Mouse (Mus musculus): Measurements from ENCODE around the gene Tnr.

DNA sequence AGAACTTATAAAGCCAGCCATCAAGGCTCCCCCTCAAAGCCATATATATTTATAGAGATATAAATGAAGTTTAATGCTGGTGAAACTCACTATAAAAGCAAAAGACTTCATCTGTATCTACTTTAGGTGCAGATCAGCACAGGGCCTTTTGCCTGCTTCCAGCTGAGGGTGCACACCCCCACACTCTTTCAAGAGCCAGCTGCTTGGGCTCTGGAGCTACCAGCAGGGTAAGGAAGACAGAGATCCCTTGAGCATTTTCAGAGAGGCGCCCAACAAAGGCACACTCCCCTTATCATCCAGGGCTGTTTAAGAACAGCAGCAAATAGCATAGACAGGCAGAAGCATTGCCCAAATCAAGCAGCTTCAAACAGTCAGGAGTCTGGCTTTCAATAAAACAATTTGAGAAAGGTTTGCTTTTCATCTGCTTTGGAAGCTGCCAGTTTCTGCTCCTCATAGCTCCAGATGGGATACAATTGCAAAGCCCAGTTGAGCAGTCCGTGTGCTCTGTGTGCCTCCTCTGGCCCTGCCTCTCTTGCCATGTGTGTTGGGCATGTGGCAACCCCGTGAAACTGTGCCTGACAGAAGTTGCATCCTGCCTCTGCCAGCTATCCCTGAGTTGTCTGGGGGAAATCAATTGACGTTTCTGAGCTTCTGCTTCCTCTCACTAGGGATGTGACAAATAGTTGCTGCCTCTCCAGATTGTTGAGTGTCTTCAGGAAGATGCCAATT lies 9.4 kb downstream of the Tnr start:
- TF ChIP-seq POLR2A (IDR thresholded peaks at IDR 0.05; ENCODE audit: borderline replicate concordance, low read depth, low read length) (no peak), CTCF (IDR thresholded peaks at IDR 0.05; ENCODE audit: low read depth, low read length) (no peak)

Data from bone marrow macrophage, adult 2 months (primary cell).